Mouse (Mus musculus) testis, adult 2 months (tissue): ENCODE data around the gene Fdps. TPM values are rescaled to one million over a fixed set of nuclear protein-coding genes. Genes with fewer than 3 reads are reported as not detected.

Source experiments
- H3K27ac ChIP-seq: fragments of 200-500 bp; 2 replicates; pipeline ENCODE4 v1.5.1; 2012; ENCODE audit warnings: low read depth, low read length; ENCODE audit not compliant: control insufficient read depth, insufficient read depth
- H3K27me3 ChIP-seq: fragments of 200-500 bp; 2 replicates; pipeline ENCODE4 v1.6.1; 2012; ENCODE audit warnings: mild to moderate bottlenecking, low read length, moderate library complexity; ENCODE audit not compliant: control insufficient read depth, insufficient read depth
- H3K36me3 ChIP-seq: fragments of 200-500 bp; 2 replicates; pipeline ENCODE4 v1.6.1; 2012; ENCODE audit warnings: mild to moderate bottlenecking, low read length; ENCODE audit not compliant: control insufficient read depth, insufficient read depth
- H3K4me1 ChIP-seq: fragments of 200-500 bp; 2 replicates; pipeline ENCODE4 v1.6.1; 2012; ENCODE audit warnings: low read length; ENCODE audit not compliant: control insufficient read depth, insufficient read depth
- H3K4me3 ChIP-seq: fragments of 200-500 bp; 2 replicates; pipeline ENCODE4 v1.5.1; 2012; ENCODE audit warnings: low read depth, mild to moderate bottlenecking, low read length, moderate library complexity, mixed read lengths; ENCODE audit not compliant: control insufficient read depth
- CTCF ChIP-seq: fragments of 200-500 bp; IDR thresholded peaks from 2 replicates; pipeline ENCODE4 v1.5.1; 2012; ENCODE audit warnings: low read depth, mild to moderate bottlenecking, inconsistent platforms, low read length, moderate library complexity; ENCODE audit not compliant: control insufficient read depth, insufficient read depth, insufficient replicate concordance
- POLR2A ChIP-seq: fragments of 200-500 bp; IDR thresholded peaks from 2 replicates; pipeline ENCODE4 v1.6.1; 2012; ENCODE audit warnings: low read depth, mild to moderate bottlenecking, inconsistent platforms, low read length, moderate library complexity; ENCODE audit not compliant: control insufficient read depth
- polyA plus RNA-seq: library from polyadenylated mRNA; depleted of rRNA; stranded (reverse); fragments of >200 nt; gene quantifications from 2 replicates; pipeline ENCODE4 v1.2.3, GENCODE M21; 2012

The Fdps gene
- polyA plus RNA-seq, 1 experiment: 109 TPM

DNA sequence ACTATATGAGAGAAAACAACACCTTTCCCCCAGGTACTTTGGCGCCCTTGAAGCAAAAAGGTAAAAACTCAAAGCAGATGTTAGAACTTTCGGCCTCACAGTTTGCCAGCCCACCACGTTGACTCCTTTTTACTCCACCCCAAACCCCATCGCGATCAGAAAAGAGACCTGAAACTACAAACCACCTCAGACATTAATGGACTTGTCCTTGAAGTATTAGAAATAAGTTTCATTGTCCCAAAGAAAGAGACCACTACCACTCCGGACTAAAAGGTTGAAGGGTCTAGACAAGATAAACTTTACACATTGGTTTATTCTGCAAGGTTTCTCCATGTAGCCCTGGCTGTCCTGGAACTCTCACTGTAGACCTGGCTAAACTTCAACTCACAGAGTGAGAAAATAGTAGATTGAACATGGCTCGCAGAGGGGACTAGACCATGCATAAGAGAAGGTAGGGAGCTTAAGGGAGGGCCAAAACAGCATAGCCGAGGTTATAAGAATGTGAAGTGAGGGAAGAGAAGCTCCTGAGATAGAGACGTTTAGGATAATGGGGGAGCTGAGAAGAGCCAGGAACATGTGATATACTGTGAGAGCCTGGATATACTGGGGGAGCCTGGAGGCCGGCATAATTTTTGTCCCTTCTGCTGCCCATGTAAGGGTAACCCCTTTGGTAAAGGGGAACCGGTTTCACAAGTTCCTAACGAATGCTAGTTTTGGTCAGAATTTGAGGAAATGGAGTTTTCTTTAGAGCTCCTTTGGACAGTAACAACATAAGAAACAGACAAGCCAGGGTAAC is 934 bp upstream of the Fdps start:
- TF ChIP-seq POLR2A (no peak), CTCF (no peak)
- H3K4me1 ChIP-seq: peaks cover 9% of the 10 kb centered on the region
- no peaks in the 10 kb centered on the region for H3K36me3 ChIP-seq
- peak overlapping the region; percentile 16; the same call in 1 of the 2 replicates for H3K27ac ChIP-seq
- H3K27me3 ChIP-seq: no peaks in the 10 kb centered on the region
- H3K4me3 ChIP-seq: peak overlapping the region; percentile 71

- Histone ChIP-seq H3K4me3 (peak overlapping the region; percentile 86), H3K27ac (peak overlapping the region; percentile 61), H3K4me1 (peaks cover 9% of the 10 kb centered on the region), H3K27me3 (no peaks in the 10 kb centered on the region), H3K36me3 (no peaks in the 10 kb centered on the region)
- TF ChIP-seq CTCF: no peak
Observed at GRCm38 (mm10) chr3:89101459-89101811, 324 bp downstream of the Fdps start.

- TF ChIP-seq CTCF (no peak), POLR2A (no peak)
- Histone ChIP-seq H3K27ac (peak within 1 kb of the TSS; percentile 61), H3K27me3 (no peaks in the 10 kb centered on the region), H3K36me3 (no peaks in the 10 kb centered on the region), H3K4me3 (peak within 1 kb of the TSS; percentile 86), H3K4me1 (peaks cover 9% of the 10 kb centered on the region)
Observed at GRCm38 (mm10) chr3:89100811-89101210, 948 bp downstream of the Fdps start, which contains the start of gene Gm43738. Gene Gm43738 (minus strand): TSS chr3:89101099.

DNA sequence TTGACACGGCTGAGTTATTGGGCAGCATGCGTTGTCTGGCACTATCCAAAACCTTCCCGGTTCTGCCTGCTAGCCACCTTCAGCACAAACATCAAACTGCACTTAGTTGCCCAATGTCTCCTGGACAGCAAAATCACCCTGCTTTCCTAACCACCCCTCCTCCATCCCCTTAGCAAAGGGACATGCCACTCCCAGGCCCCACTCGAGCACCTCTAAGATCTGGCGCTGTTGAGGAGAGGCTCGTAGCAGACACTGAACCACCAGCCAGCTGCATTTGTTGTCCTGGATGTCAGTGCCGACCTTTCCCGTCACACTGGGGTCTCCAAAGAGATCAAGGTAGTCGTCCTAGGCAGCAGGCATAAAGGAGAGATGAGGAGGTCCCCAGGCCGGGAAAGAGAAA is 7.7 kb downstream of the Fdps start:
- Histone ChIP-seq H3K36me3 (no peaks in the 10 kb centered on the region), H3K4me1 (peaks cover 31% of the 10 kb centered on the region), H3K27ac (no peak overlapping the region), H3K27me3 (no peaks in the 10 kb centered on the region; the same call in 1 of the 2 replicates), H3K4me3 (no peak overlapping the region)
- TF ChIP-seq POLR2A (no peak), CTCF (no peak)

DNA sequence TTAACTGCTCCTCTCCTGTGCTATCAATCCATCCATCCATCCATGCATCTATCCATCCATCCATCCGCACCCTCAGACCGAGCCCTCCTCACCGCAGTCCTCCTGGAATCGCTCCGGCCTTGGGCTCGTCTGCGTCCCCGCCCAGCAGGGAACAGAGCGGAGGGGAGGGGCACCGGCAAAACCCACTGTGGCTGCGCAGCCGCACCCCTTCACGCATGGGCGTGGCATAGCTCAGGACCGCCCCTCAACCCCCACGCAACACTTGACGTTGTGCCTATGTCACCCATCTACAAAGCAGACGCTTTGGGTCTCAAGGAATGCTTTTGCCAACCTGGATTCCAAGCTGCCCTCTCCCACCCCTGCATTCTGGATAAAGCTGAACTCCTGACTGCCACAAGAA is 8.6 kb downstream of the Fdps start, which contains the start of gene Rusc1:
Gene Rusc1 (minus strand): TSS at position 137 of the 400 bp plus-strand sequence.
- TF ChIP-seq CTCF (no peak), POLR2A (no peak)
- Histone ChIP-seq H3K4me1 (peaks cover 32% of the 10 kb centered on the region), H3K4me3 (peak within 1 kb of the TSS; percentile 47), H3K36me3 (no peaks in the 10 kb centered on the region), H3K27me3 (no peaks in the 10 kb centered on the region; the same call in 1 of the 2 replicates), H3K27ac (no peak within 1 kb of the TSS)

GRCm38 (mm10) chr3:89092509-89093090 is 9.2 kb downstream of the Fdps start:
- TF ChIP-seq CTCF (no peak), POLR2A (no peak)
- H3K27ac ChIP-seq: no peak overlapping the region
- H3K4me1 ChIP-seq: peaks cover 34% of the 10 kb centered on the region
- no peaks in the 10 kb centered on the region; the same call in 1 of the 2 replicates for H3K27me3 ChIP-seq
- peak overlapping the region; percentile 47 for H3K4me3 ChIP-seq
- no peaks in the 10 kb centered on the region for H3K36me3 ChIP-seq

GRCm38 (mm10) chr3:89091811-89092508 is 9.8 kb downstream of the Fdps start:
- H3K27ac ChIP-seq: no peak overlapping the region
- TF ChIP-seq CTCF: no peak
- no peak for TF ChIP-seq POLR2A
- peaks cover 35% of the 10 kb centered on the region for H3K4me1 ChIP-seq
- H3K4me3 ChIP-seq: peak overlapping the region; percentile 85
- no peaks in the 10 kb centered on the region for H3K36me3 ChIP-seq
- H3K27me3 ChIP-seq: no peaks in the 10 kb centered on the region; the same call in 1 of the 2 replicates
